ENCODE assay signal across 14 mouse cellular contexts in the genomic region with DNA sequence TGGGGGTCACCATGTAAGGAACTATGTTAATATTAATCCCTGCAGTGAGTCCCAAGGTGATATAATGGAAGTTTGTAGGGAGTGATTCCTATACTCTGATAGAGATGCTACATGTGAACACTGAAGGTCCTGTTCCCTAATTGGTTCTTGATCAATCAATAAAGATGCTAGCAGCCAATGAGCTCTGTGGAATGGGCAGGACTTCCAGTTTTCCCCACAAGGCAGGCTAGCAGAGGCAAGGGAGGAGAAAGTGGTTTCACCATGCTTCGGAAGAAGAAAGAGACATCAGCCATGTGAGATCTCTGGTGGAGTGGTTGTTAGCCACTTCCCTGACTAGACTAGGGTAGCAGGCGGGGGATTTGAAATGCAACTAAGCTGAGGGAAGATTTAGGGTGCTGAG. TPM values are rescaled to one million over a fixed set of nuclear protein-coding genes. Genes with fewer than 3 reads are reported as not detected.
A peak's percentile ranks its signal among the peaks of the same experiment; 100 is the strongest.
DNase-seq lines count a peak whose midpoint lies in the region; ATAC-seq and TF ChIP-seq lines count a peak whose summit lies in the region.
"Had no signal": no experiment of that assay in that cellular context is flagged by ENCODE, and none has a peak within 500 bp of the region (broad histone marks: within the 10 kb centered on the region; RNA-seq: fewer than 3 reads in every experiment).

No protein-coding gene starts in this region.

- no peak overlapping the region for H3K4me2 ChIP-seq in limb, embryonic 11.5 days (ENCODE audit: low read depth, severe bottlenecking)
- peak overlapping the region; percentile 13 for H3K4me2 ChIP-seq in limb, embryonic 12.5 days
- H3K4me2 ChIP-seq: lung, embryonic 14.5 days had no signal

- no peak overlapping the region for H3K9ac ChIP-seq in limb, embryonic 11.5 days (ENCODE audit: low read length)
- H3K9ac ChIP-seq in limb, embryonic 12.5 days (replicated peaks), result no peak overlapping the region
- H3K9ac ChIP-seq: lung, embryonic 14.5 days had no signal

- peak; percentile 19 for DNase-seq in limb, embryonic 11.5 days (ENCODE audit: low spot score)
- DNase-seq in limb, embryonic 10.5 days (ENCODE audit: low spot score), result no peak
- peak; percentile 37 for DNase-seq in NIH3T3 (ENCODE audit: low read depth)
- DNase-seq in left cerebral cortex, postnatal 4 days, result no peak
- DNase-seq in cerebellum, adult 9-10 months, result no peak
- DNase-seq: adrenal gland, postnatal 36 days; cerebellum, adult 9-11 months; kidney, postnatal 14 days; lung, embryonic 14.5 days had no signal

- intact Hi-C loops in left cerebral cortex, postnatal 4 days (cut with DNase I), result no loop called here

- WGBS in limb, embryonic 11.5 days, result 35% methylated on average over 2 of the region's 2 CpGs
- WGBS in limb, embryonic 10.5 days, result 38% methylated on average over 2 of the region's 2 CpGs
- 22% methylated on average over 2 of the region's 2 CpGs for WGBS in limb, embryonic 12.5 days

- H3K9me3 ChIP-seq in limb, embryonic 11.5 days (ENCODE audit: control insufficient read depth, low read length), result no peaks in the 10 kb centered on the region
- H3K9me3 ChIP-seq in limb, embryonic 10.5 days (replicated peaks), result no peaks in the 10 kb centered on the region
- H3K9me3 ChIP-seq in E14TG2a.4 (ENCODE audit: low read length), result no peaks in the 10 kb centered on the region; the same call in 1 of the 2 replicates
- no peaks in the 10 kb centered on the region for H3K9me3 ChIP-seq in limb, embryonic 12.5 days

- no peak for TF ChIP-seq CTCF in E14TG2a.4 (conservative IDR thresholded peaks at IDR 0.05; ENCODE audit: low read length)

- no peaks in the 10 kb centered on the region for H3K4me1 ChIP-seq in limb, embryonic 11.5 days (ENCODE audit: control insufficient read depth, insufficient read depth, low read length)
- no peaks in the 10 kb centered on the region for H3K4me1 ChIP-seq in limb, embryonic 10.5 days
- 0 out of 2 replicates have a peak, but pooled peaks cover 4% of the 10 kb centered on the region for H3K4me1 ChIP-seq in E14TG2a.4 (replicated peaks; ENCODE audit: low read depth, low read length)
- no peaks in the 10 kb centered on the region for H3K4me1 ChIP-seq in limb, embryonic 12.5 days (replicated peaks)

- no peak overlapping the region for H3K4me3 ChIP-seq in limb, embryonic 11.5 days (ENCODE audit: low read depth, low read length)
- no peak overlapping the region for H3K4me3 ChIP-seq in limb, embryonic 10.5 days
- H3K4me3 ChIP-seq in E14TG2a.4 (replicated peaks; ENCODE audit: low read length), result peak overlapping the region; percentile 69
- H3K4me3 ChIP-seq in limb, embryonic 12.5 days (replicated peaks), result peak overlapping the region; percentile 6; the same call in 1 of the 2 replicates

- H3K36me3 ChIP-seq in limb, embryonic 11.5 days (ENCODE audit: control insufficient read depth, insufficient read depth, low read length), result no peaks in the 10 kb centered on the region
- no peaks in the 10 kb centered on the region for H3K36me3 ChIP-seq in limb, embryonic 10.5 days
- H3K36me3 ChIP-seq in E14TG2a.4 (ENCODE audit: insufficient read depth, low read length), result no peaks in the 10 kb centered on the region
- no peaks in the 10 kb centered on the region for H3K36me3 ChIP-seq in limb, embryonic 12.5 days

- ATAC-seq in limb, embryonic 11.5 days (ENCODE audit: insufficient number of reproducible peaks, low FRiP score, low TSS enrichment, low read depth), result no peak
- no peak for ATAC-seq in limb, embryonic 12.5 days (ENCODE audit: insufficient number of reproducible peaks, insufficient read depth, low FRiP score, low TSS enrichment, low read depth)

- no peaks in the 10 kb centered on the region for H3K27me3 ChIP-seq in limb, embryonic 11.5 days (ENCODE audit: control insufficient read depth, insufficient read depth, low read length)
- peaks cover 6% of the 10 kb centered on the region; the same call in 1 of the 2 replicates for H3K27me3 ChIP-seq in limb, embryonic 10.5 days (ENCODE audit: low read depth, poor library complexity, severe bottlenecking)
- H3K27me3 ChIP-seq in E14TG2a.4 (ENCODE audit: insufficient read depth, low read length), result peaks cover 6% of the 10 kb centered on the region; the same call in 1 of the 2 replicates
- peaks cover 26% of the 10 kb centered on the region for H3K27me3 ChIP-seq in limb, embryonic 12.5 days

- H3K27ac ChIP-seq in limb, embryonic 11.5 days (replicated peaks; ENCODE audit: low read depth, low read length), result no peak overlapping the region
- no peak overlapping the region for H3K27ac ChIP-seq in limb, embryonic 10.5 days
- no peak overlapping the region for H3K27ac ChIP-seq in limb, embryonic 12.5 days

RNA-seq across cellular contexts. Expression of a gene that starts 7.8 kb away (rescaled TPM):
- not detected in 2 replicates for polyA plus RNA-seq in limb, embryonic 11.5 days (2014; fragmentation: Nextera tagmentation; extraction: Ambion mirVana)
- not detected in 2 replicates for polyA plus RNA-seq in limb, embryonic 10.5 days (2016; fragmentation: Nextera tagmentation; extraction: Ambion mirVana)
- not detected in 2 replicates for polyA plus RNA-seq in limb, embryonic 12.5 days (2016; fragmentation: Nextera tagmentation; extraction: Ambion mirVana)
- total RNA-seq in left cerebral cortex, postnatal 4 days (2021), result not detected
- total RNA-seq: adrenal gland, postnatal 36 days; left cerebral cortex, adult 18-20 months; neutrophil, adult 5-6 weeks had no signal
- polyA plus RNA-seq: lung, embryonic 14.5 days; stomach, embryonic 14.5 days had no signal

RNA-seq across cellular contexts. Expression of a gene that starts 14.8 kb away (rescaled TPM):
- polyA plus RNA-seq in limb, embryonic 11.5 days (2014; fragmentation: Nextera tagmentation; extraction: Ambion mirVana), result 189 and 194 TPM in 2 replicates
- 187 and 191 TPM in 2 replicates for polyA plus RNA-seq in limb, embryonic 10.5 days (2016; fragmentation: Nextera tagmentation; extraction: Ambion mirVana)
- polyA plus RNA-seq in limb, embryonic 12.5 days (2016; fragmentation: Nextera tagmentation; extraction: Ambion mirVana), result 178 and 186 TPM in 2 replicates
- 10 to 100 TPM; 73.9 to 74.6 TPM for total RNA-seq in left cerebral cortex, postnatal 4 days (2021)

RNA-seq across cellular contexts. Expression of a gene that starts 24.4 kb away (rescaled TPM):
- 79.4 and 87.9 TPM in 2 replicates for polyA plus RNA-seq in limb, embryonic 11.5 days (2014; fragmentation: Nextera tagmentation; extraction: Ambion mirVana)
- 59.6 and 75.0 TPM in 2 replicates for polyA plus RNA-seq in limb, embryonic 10.5 days (2016; fragmentation: Nextera tagmentation; extraction: Ambion mirVana)
- 101 and 106 TPM in 2 replicates for polyA plus RNA-seq in limb, embryonic 12.5 days (2016; fragmentation: Nextera tagmentation; extraction: Ambion mirVana)
- 10 to 100 TPM; 55.2 to 59.7 TPM for total RNA-seq in left cerebral cortex, postnatal 4 days (2021)

RNA-seq across cellular contexts. Expression of a gene that starts 30.6 kb away (rescaled TPM):
- polyA plus RNA-seq in limb, embryonic 11.5 days (2014; fragmentation: Nextera tagmentation; extraction: Ambion mirVana), result 5.7 and 6.1 TPM in 2 replicates
- polyA plus RNA-seq in limb, embryonic 10.5 days (2016; fragmentation: Nextera tagmentation; extraction: Ambion mirVana), result 5.9 and 7.0 TPM in 2 replicates
- polyA plus RNA-seq in limb, embryonic 12.5 days (2016; fragmentation: Nextera tagmentation; extraction: Ambion mirVana), result 6.3 and 6.5 TPM in 2 replicates
- total RNA-seq in left cerebral cortex, postnatal 4 days (2021), result 1 to 10 TPM; 8.2 to 8.6 TPM

Comparison
In these comparisons a context has a peak if more than half of its experiments do, and no peak if none do; other contexts are left out.
1. DNase-seq: peak in limb, embryonic 11.5 days (single experiment) and NIH3T3 (single experiment); none in limb, embryonic 10.5 days (single experiment), left cerebral cortex, postnatal 4 days (single experiment) and cerebellum, adult 9-10 months (single experiment).
2. H3K4me3 ChIP-seq: peak in E14TG2a.4 (single experiment) and limb, embryonic 12.5 days (single experiment); none in limb, embryonic 11.5 days (single experiment) and limb, embryonic 10.5 days (single experiment).